Mouse (Mus musculus) heart, postnatal 4 days (tissue): ENCODE data around the gene Hnrnpu. TPM values are rescaled to one million over a fixed set of nuclear protein-coding genes. Genes with fewer than 3 reads are reported as not detected.
A peak's percentile ranks its signal among the peaks of the same experiment; 100 is the strongest.
"Not testable (repeated sequence)": the region's sequence is repeated elsewhere in the genome, so short reads cannot be mapped to it uniquely, and the experiment has no call there.

Experiments used
- DNase-seq: peaks from one replicate; pipeline ENCODE4 v3.0.0; 2021
- microRNA-seq, 2 experiments: library from miRNA; unstranded; fragments of <30 nt; microRNA quantifications; one replicate each; pipeline ENCODE4 v1.2.0; 2021 to 2022
- total RNA-seq, 2 experiments: library from RNA; stranded (reverse); gene quantifications; 2 replicates each; pipeline ENCODE4 v1.2.3; 2021

Gene Hnrnpu
- total RNA-seq, 2 experiments from 2014 or later = 343 to 362 TPM

DNA sequence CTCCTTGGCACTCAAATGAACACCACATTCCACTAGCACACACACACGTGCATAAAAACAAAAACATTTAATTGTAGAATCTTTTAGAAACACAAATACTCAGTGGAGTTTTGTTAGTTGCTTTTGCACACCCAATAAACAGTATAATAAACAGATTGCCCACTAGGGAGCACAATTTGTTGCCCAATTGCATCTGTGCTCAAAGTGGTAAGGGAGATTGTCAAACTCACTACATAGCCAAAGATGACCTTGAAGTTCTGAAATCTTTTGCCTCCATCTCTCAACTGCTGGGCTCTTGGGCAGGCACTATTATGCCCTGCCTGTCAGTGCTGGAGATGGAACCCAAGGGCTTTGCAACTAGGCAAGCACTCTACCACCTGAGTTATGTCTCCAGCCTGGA is 27.5 kb downstream of the Hnrnpu start:
- no peak for DNase-seq

DNA sequence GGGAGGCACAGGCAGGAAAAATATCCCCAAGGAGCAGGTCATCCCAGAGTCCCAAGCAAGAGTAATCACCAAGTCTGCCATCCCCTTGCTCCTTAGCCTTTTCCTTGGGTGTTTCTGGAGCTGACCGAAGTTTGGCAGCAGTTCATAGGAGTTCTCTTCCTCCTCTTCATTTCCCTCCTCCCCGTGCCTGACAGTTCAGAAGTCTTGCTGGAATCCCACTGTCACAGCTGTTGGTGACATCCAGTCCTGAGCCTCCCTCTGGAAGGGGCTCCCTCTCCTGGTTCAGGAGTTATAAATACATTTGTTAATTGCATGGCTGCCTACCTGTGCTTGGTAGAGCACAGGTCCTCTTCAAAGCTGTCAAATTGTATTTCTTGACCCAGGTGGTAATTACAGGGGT is 28.1 kb downstream of the Hnrnpu start:
- no peak for DNase-seq

DNA sequence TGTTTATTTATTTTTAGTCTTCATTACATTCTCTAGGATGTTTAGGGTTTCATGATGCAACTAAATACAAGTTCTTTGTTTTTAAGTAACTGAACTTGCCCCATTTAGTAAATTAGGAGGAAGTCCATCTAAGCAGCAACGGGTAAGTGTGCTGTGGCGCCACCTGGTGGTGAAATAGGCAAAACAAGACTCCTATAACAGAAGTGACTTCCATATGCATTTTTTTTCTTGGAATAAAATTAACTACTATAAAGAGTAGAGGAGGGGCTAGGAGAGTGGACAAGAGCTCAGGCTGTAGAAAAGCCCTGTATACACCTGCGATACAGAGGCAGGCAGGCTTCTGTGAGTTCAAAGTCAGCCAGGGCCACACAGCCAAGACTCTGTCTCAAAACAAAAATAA is 34.2 kb downstream of the Hnrnpu start:
- peak; percentile 85 for DNase-seq

DNA sequence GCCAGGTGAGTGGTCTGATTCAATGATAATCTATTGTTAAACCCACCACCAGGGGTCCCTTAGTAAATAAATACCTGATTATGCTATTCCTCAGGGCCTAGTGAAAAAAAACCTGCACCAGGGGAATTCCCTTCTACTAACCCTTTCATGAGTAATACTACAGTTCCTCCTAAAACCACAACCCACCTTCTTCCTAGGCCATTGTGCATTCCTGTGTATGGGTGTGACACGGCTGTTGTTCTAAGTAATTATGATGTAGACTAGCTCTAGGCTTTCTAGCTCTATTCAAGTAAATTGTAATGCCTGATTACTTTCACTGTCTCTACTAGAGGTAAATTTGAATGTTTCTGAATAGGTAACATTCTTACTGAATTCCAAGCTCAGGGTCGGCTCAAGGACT is 36.3 kb downstream of the Hnrnpu start:
- not testable (repeated sequence) for DNase-seq

DNA sequence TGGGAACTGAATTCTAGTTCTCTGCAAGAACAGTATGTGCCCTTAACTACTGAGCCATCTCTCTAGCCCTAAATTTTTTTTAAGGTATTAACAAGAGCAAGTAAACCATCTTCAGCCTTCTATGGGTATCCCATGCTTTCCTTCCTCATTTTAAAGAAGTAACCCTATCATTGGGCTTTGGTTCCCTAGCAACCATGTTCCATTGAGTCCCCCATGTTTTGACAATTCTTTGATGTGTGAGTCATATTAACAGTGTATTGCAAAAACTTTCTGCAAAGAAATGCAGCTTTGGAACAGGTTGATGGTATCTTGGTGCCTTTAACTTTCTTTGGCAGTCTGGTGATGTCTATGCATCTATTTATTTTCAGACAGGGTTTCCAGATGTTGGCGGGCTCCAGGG is 43.5 kb downstream of the Hnrnpu start:
- DNase-seq = no peak

DNA sequence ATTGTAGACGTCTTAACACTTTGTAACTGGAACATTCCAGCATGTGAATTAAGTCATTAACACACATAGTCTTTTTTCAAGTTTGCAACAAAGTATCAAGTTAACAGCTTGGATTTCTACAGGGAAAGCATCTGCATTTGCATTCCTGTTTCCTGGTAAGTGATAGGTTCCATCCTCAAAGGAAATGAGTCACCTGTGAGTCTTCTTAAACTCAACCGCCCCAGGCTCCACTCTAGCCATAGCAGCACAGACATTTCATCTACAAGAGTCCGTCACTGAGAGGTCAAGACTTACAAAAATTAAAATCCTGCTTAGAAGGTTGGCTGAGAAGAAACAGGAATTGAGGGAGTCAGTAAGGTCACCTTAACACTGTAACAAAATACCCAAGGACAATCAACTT is 45.9 kb downstream of the Hnrnpu start:
- no peak for DNase-seq

DNA sequence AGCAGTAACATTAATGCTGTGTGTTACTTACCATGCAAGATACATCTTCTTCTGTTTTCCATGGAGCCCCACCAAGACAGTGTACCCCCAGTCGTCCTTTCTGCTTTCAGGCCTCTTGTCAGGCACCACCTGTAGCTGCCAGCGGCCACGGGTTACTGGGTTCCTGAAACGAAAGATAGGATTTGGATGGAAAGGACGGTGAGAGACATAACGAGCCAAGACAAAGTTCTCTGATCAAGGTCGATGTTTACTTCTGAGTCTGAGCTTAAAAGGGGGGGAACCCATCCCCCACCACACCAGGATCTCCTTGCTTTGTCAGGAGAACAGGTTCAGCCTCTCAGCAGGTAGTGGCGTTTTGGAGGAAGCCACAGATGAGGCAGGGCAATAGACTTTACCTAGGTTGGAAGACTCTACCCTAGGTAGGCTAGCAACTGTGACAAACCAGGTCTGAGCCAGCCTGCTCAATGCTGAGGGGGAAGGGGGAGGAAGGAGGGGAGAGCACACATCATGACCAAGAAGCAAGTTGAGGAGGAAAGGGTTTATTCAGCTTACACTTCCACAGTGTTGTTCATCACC is 49.9 kb downstream of the Hnrnpu start:
- DNase-seq = no peak

DNA sequence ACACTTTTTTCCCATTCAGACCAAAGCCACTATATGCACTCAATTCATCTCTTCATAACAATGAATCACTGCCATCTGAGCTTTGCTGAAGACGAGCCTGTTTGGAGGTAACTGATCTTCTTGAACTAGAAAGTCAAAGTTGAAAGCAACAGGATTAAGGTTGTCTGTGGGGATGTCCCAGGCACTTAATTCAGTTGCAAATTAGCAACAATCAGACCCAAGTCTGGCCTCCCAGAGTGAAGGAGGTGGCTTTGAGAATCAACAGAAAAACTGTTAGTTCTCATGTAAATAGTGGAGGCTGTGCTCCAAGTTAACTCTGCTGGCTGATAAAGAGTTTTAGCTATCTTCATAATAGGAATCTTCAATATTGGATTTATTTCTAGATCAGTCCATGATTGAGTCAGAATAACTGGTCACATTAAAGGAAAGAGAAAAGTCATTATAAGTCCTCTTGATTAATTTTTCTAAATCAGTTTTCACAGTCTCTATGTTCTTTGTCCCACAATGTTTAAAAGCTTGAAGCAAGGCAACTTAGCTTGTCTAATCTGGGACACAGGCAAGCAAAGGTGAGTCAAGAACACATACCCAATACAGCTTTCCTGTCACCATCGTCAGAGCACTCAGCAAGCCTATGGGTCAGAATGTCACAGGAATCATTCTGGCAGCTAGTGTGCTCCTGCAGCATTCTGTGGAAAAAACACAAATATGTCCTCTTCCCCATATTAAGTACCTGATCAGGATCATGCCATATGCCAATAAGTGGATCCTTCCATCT is 53.5 kb downstream of the Hnrnpu start:
- no peak for DNase-seq

DNA sequence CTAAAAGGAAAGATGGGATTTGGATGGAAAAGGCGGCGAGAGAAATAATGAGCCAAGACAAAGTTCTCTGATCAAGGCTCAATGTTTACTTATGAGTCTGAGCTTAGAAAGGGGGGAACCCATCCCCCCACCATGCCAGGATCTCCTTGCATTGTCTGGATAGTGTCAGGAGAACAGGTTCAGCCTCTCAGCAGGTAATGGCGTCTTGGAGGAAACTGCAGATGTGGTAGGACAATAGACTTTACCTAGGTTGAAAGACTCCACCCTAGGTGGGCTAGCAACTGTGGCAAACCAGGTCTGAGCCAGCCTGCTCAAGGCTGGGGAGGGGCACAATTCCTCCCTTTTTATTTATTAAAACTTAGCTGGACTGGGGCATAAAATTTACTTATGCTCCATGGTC is 54.3 kb downstream of the Hnrnpu start:
- DNase-seq = not testable (repeated sequence)

DNA sequence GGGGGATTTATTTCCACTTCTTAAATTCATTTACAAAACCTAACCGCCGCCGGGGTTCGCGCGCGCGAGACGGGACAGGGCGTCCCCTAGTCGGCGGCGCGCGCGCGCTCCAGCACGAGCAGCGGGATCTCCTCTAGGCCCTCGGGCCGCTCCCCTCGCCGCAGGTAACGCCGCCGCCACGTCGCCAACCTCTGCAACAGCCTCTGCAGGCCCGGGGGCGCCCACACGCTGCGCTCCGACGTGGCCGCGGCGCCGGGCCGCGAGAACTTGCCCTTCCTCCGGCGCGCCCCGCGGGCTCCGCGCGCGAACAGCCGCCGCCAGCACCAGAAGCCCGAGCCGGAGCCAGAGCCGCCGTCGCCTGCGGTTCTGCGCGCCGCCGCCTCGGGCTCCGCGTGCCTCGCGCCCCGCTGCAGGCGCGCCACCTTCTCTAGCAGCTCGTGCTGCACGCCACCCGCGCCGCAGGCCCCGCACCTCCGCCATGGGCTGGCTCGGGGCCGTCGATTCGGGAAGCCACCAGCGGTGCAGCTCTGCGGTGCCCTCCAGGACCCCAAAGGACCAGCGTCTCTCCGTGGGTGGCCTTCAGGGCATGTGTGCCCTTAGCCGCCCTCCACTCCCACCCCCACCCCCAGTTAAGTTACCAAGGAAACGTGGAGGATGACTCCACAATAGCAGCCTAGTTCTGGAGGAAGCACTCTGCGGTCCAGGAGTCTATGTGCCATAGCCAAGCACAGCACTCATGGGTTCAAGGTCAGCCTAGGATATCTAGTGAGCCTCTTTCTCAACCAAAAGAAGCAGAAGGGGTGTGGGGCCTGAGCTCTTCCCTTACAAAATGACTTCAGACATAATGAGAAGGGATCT is 61.3 kb downstream of the Hnrnpu start:
- peak; percentile 70 for DNase-seq

DNA sequence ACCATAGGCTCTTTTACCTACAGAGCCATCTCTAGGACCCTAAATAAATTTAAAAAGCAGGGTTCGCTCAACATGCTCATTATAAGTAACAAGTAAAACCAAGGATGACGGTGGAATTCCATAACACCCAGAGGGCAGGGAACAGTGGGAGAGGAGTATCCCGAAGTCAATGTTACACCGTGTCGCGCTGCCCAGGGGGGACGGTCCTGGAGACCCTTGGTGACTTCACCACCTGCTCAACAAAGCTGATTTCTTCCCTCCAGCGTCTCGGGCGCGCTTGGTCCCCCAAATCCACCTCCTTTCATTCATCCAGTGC is 61.9 kb downstream of the Hnrnpu start:
- DNase-seq = no peak

DNA sequence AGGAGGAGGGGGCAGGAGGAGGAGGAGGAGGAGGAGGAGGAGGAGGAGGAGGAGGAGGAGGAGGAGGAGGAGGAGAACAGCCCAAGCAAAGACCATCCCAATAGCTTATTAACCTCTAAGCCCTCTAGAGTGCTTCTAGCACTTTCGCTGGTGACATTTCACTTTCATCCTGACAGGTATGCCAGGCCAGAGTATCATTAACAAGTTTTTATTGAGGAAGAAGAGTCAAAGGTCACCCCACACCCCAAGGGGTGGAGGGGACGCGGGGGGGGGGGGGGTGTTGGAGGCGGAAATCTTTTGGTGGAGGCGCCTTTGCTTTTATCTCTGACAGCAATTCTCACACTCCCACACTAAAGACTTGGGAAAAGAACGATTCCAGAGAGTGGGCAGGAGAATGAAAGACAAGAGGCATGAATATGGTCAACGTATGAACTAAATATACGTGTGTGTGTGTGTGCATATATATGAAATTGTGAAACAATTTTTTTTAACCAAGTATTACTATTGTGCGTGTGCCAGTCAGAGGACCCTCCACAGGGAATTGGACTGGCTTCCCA is 62.3 kb downstream of the Hnrnpu start:
- no peak for DNase-seq

Small RNA genes lying within 50 kb of the gene (microRNA-seq; reads per million reads assigned to microRNA genes)
- gene Gm27458 = 0 reads per million in 2 experiments

Other genes with a start within 250 kb of the Hnrnpu start
- gene Desi2, start 150.4 kb downstream of the Hnrnpu start, total RNA-seq = 10 to 100 TPM; 26.8 to 26.9 TPM
- gene Cox20, start 18.7 kb downstream of the Hnrnpu start, total RNA-seq = 100 to 1,000 TPM; 146 to 147 TPM
- 10 to 100 TPM; 19.8 to 20.5 TPM for gene Efcab2, start 68.3 kb upstream of the Hnrnpu start, total RNA-seq
- gene Kif26b, start 191.3 kb upstream of the Hnrnpu start, total RNA-seq = 10 to 100 TPM; 21.2 to 22.7 TPM